Mouse (Mus musculus) forelimb bud, embryonic 11.5 days (tissue): ENCODE data around the gene Rasl10a.
"Not testable (repeated sequence)": the region's sequence is repeated elsewhere in the genome, so short reads cannot be mapped to it uniquely, and the experiment has no call there.

Source experiments
- DNase-seq: peaks from one replicate; pipeline ENCODE4 v3.0.0-alpha.2; 2012; ENCODE audit warnings: low read depth, low spot score

Rasl10a gene

GRCm38 (mm10) chr11:5074882-5075281, 17.0 kb downstream of the Rasl10a start:
- no peak for DNase-seq

GRCm38 (mm10) chr11:5075760-5076159, 17.8 kb downstream of the Rasl10a start:
- DNase-seq, result no peak

GRCm38 (mm10) chr11:5076843-5077242, 18.9 kb downstream of the Rasl10a start:
- DNase-seq, result not testable (repeated sequence)

DNA sequence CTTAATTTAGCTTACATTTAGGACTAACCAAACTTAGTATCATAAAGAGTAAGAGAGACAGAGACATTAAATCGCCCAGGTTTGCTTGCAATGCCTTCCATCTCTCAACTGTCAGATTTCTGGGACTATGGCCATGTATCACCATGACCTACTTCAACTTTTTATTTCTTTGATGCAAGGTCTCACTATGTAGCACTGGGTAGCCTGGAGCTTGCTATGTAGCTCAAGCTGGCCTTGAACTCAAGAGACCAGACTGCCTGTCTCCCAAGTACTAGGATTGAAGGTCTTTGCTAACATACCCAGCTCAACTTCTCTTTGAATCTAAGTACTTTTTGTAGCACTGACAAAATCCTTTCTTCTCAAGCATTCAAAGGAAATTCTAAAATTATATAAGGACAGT, 31.2 kb downstream of the Rasl10a start:
- DNase-seq, result no peak

GRCm38 (mm10) chr11:5091706-5092105, 33.8 kb downstream of the Rasl10a start:
- no peak for DNase-seq

GRCm38 (mm10) chr11:5095877-5096276, 37.9 kb downstream of the Rasl10a start:
- DNase-seq, result no peak

- no peak for DNase-seq
Observed at GRCm38 (mm10) chr11:5096480-5097020, 38.6 kb downstream of the Rasl10a start.

DNA sequence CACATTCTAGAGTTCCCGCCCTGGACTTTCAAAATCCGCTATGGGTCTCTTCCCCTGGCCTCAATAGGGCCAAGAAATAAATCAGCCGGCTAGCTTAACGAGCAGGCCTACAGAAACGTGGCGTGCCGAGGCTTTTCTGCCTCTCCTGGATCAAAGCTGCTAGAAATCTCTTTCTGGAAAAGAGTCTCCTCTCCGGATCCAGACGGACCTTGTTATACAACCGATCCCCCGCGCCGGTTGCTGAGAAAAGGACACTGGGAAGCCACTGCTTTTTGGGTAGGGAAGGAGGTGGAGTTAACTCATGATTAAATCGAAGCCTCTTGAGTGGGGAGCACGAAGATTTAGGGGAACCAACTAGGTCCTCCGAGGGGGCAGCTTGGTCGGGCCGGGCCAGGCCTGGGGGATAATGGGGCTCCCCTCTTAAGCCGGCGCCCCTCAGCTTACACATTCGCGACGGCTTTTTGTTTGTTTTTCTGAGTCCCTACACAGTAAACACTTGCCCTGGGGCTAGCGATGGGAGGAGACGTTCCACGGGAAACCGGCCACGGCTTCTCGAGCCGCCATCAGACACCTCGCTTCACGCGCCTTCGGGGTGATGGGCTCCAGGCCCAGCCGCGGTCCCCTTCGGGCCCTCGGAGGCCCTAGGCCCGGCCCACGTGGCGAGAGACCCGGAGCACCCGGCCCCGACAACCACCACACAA, 40.3 kb downstream of the Rasl10a start:
- DNase-seq, result peak; percentile 13

GRCm38 (mm10) chr11:5098736-5099542, 41.0 kb downstream of the Rasl10a start, which contains the start of the genes Rhbdd3 and Ewsr1:
Rhbdd3 (plus strand) TSS chr11:5098926.
Ewsr1 (minus strand) TSS chr11:5099266.
- peak; percentile 98 for DNase-seq

GRCm38 (mm10) chr11:5099576-5100183, 41.8 kb downstream of the Rasl10a start:
- DNase-seq, result peak; percentile 81

GRCm38 (mm10) chr11:5100283-5100682, 42.4 kb downstream of the Rasl10a start:
- peak; percentile 1 for DNase-seq

DNA sequence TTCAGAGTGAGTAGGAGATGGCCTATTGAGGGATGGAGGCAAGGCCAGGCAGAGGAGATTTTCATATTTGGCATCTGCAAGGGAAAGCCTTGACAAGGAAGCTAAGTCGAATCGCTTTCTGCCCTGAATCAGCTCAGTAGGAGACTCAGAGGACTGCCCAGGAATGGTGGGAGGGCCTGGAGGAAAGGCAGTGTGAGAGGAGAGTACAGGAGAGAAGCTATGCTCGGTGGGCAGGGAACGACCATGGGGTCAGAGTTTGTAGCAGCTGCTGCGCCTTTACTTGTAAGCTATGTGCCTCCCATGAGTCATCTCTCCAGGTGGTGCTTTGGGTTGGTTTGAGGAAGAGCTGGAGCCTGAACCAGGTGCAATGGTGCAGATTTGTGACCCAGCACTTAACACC, 42.9 kb downstream of the Rasl10a start:
- DNase-seq, result no peak

DNA sequence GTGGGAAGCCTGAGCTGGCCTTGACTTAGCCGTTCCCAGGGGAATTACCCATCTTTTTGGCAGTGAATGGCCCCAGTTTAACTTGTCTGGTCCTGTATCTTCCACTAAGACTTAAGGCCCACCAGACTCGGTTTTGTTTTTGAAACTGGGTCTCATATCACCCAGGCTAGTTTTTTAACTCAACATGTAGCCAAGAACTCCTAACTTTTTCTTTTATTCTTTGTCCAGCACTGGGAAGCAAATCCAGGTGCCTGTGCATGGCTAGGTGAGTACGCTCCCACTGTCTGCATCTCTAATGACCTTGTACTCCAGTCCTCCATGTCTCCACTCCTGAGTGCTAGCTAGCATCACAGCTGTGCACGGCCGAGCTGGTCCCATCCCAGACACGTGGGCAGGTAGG, 43.7 kb downstream of the Rasl10a start:
- DNase-seq, result no peak

GRCm38 (mm10) chr11:5102384-5102783, 44.5 kb downstream of the Rasl10a start:
- no peak for DNase-seq

- DNase-seq, result no peak
Observed at GRCm38 (mm10) chr11:5103986-5104509, 46.1 kb downstream of the Rasl10a start.

DNA sequence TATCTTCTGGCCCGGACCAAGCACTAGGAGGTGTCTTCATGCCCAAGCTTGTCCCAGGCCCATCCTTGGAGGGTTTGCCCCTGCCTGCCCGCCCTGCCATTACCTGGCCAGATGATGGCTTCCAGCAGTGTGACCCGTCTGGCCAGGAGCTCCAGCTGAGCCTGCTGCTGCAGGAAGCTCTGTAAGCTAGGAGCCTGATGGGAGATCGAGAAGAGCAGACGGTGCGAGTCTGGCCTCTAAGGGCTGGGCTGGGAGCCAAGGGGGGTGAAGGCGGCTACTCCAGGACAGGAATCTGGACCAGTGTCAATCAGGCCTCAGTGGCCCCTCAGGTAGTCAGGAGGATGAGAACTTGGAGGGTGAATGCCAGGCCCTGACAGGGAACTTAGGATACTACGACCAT, 51.5 kb downstream of the Rasl10a start:
- no peak for DNase-seq
